In the genomic region with DNA sequence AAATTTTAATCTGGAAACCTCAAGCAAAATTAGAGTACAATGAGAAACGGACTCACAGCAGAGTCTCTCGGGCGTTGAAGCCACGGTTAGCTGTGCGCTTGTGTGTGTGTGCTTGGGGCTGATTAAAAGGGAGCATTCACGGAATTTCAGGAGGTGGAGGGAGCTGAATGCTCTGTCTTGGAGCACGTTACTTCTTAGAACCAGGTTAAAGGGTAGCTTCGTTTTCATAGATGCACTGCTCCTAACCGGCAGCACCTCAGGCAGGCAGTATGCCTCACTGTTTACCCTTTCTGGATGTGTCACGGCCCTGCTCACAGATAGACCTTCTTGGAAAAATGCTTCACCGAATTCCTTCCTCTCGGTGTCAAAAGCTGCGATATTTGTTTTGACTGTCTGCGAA, we compare ENCODE assay signal across 8 mouse cellular contexts.
DNase-seq lines count a peak whose midpoint lies in the region; ATAC-seq and TF ChIP-seq lines count a peak whose summit lies in the region.

No protein-coding gene starts in this region.

- no peak for TF ChIP-seq EP300 in heart, postnatal 0 days (IDR thresholded peaks at IDR 0.05; ENCODE audit: low read depth)

- H3K36me3 ChIP-seq in heart, postnatal 0 days (replicated peaks; ENCODE audit: control insufficient read depth, insufficient read depth, low read length) = peaks cover 17% of the 10 kb centered on the region
- no peaks in the 10 kb centered on the region for H3K36me3 ChIP-seq in hindbrain, embryonic 13.5 days
- no peaks in the 10 kb centered on the region for H3K36me3 ChIP-seq in midbrain, embryonic 11.5 days (ENCODE audit: control insufficient read depth, insufficient read depth, low read length)

- intact Hi-C loops in heart, postnatal 10 days (cut with DNase I) = no loop called here

- peak overlapping the region; percentile 61 for H3K4me3 ChIP-seq in heart, postnatal 0 days (ENCODE audit: low read depth, low read length)
- peak overlapping the region; percentile 36; the same call in 1 of the 2 replicates for H3K4me3 ChIP-seq in hindbrain, embryonic 13.5 days
- peak overlapping the region; percentile 23 for H3K4me3 ChIP-seq in midbrain, embryonic 11.5 days (ENCODE audit: low read depth, low read length)

- peak overlapping the region; percentile 97 for H3K4me2 ChIP-seq in heart, postnatal 0 days (ENCODE audit: low read depth, low read length)
- H3K4me2 ChIP-seq in hindbrain, embryonic 13.5 days = peak overlapping the region; percentile 67
- H3K4me2 ChIP-seq in midbrain, embryonic 11.5 days = peak overlapping the region; percentile 45

- no peak for TF ChIP-seq CTCF in heart, postnatal 0 days (IDR thresholded peaks at IDR 0.05; ENCODE audit: low read depth)

- H3K9ac ChIP-seq in heart, postnatal 0 days (replicated peaks; ENCODE audit: low read depth, low read length) = 0 out of 2 replicates have a peak overlapping the region, but pooled peaks have one; percentile 67
- no peak overlapping the region for H3K9ac ChIP-seq in hindbrain, embryonic 13.5 days
- peak overlapping the region; percentile 2 for H3K9ac ChIP-seq in midbrain, embryonic 11.5 days (ENCODE audit: low read length)

- H3K4me1 ChIP-seq in heart, postnatal 0 days (ENCODE audit: control insufficient read depth, insufficient read depth) = peaks cover 11% of the 10 kb centered on the region
- H3K4me1 ChIP-seq in hindbrain, embryonic 13.5 days (replicated peaks) = peaks cover 43% of the 10 kb centered on the region
- H3K4me1 ChIP-seq in midbrain, embryonic 11.5 days (ENCODE audit: control insufficient read depth, insufficient read depth, low read length) = peaks cover 29% of the 10 kb centered on the region

- 0 out of 2 replicates have a peak overlapping the region, but pooled peaks have one; percentile 3 for H3K27ac ChIP-seq in heart, postnatal 0 days (ENCODE audit: low read depth)
- H3K27ac ChIP-seq in hindbrain, embryonic 13.5 days = 0 out of 2 replicates have a peak overlapping the region, but pooled peaks have one; percentile 1
- H3K27ac ChIP-seq in midbrain, embryonic 11.5 days (ENCODE audit: low read depth, low read length) = no peak overlapping the region

- no peak for ATAC-seq in heart, postnatal 0 days (ENCODE audit: insufficient read depth, low read depth)
- no peak for ATAC-seq in hindbrain, embryonic 13.5 days (ENCODE audit: low FRiP score)
- ATAC-seq in midbrain, embryonic 11.5 days (ENCODE audit: low FRiP score) = no peak

- DNase-seq in heart, postnatal 0 days (ENCODE audit: low spot score) = no peak
- no peak for DNase-seq in heart, postnatal 10 days
- peak; percentile 17 for DNase-seq in embryo, embryonic 11 days
- DNase-seq in midbrain, embryonic 11.5 days (ENCODE audit: low spot score, missing footprints) = peak; percentile 95
- no peak for DNase-seq in testis, postnatal 10 days (ENCODE audit: low spot score)
- no peak for DNase-seq in right cerebral cortex, adult 18-20 months
- no peak for DNase-seq in adrenal gland, postnatal 4 days (ENCODE audit: low spot score in 2 of 2)

- H3K27me3 ChIP-seq in heart, postnatal 0 days (ENCODE audit: control insufficient read depth, insufficient read depth, low read length) = no peaks in the 10 kb centered on the region
- 0 out of 2 replicates have a peak, but pooled peaks cover 5% of the 10 kb centered on the region for H3K27me3 ChIP-seq in hindbrain, embryonic 13.5 days
- no peaks in the 10 kb centered on the region for H3K27me3 ChIP-seq in midbrain, embryonic 11.5 days (ENCODE audit: control insufficient read depth, insufficient read depth, low read length)

- 51% methylated on average over 14 of the region's 14 CpGs for WGBS in heart, postnatal 0 days
- WGBS in hindbrain, embryonic 13.5 days = 44% methylated on average over 14 of the region's 14 CpGs
- 17% methylated on average over 14 of the region's 14 CpGs for WGBS in midbrain, embryonic 11.5 days

- no peaks in the 10 kb centered on the region for H3K9me3 ChIP-seq in heart, postnatal 0 days (replicated peaks; ENCODE audit: control insufficient read depth, low read length)
- H3K9me3 ChIP-seq in hindbrain, embryonic 13.5 days = no peaks in the 10 kb centered on the region
- no peaks in the 10 kb centered on the region for H3K9me3 ChIP-seq in midbrain, embryonic 11.5 days (ENCODE audit: control insufficient read depth, low read length)

Comparison
In these comparisons a context has a peak if more than half of its experiments do, and no peak if none do; other contexts are left out.
1. DNase-seq: peak in embryo, embryonic 11 days (single experiment) and midbrain, embryonic 11.5 days (single experiment); none in heart, postnatal 0 days (single experiment), heart, postnatal 10 days (0 of 2), testis, postnatal 10 days (single experiment), right cerebral cortex, adult 18-20 months (single experiment) and adrenal gland, postnatal 4 days (0 of 2).
2. H3K4me2 ChIP-seq: peak in every context shown above with its lines; median percentile 97 in heart, postnatal 0 days; 67 in hindbrain, embryonic 13.5 days; 45 in midbrain, embryonic 11.5 days.
3. Peak in every context shown above with its lines, with median percentiles within 50 percentile points of each other: H3K4me3 ChIP-seq.